Comparison of ENCODE assay signal across 8 mouse cellular contexts in the genomic region with DNA sequence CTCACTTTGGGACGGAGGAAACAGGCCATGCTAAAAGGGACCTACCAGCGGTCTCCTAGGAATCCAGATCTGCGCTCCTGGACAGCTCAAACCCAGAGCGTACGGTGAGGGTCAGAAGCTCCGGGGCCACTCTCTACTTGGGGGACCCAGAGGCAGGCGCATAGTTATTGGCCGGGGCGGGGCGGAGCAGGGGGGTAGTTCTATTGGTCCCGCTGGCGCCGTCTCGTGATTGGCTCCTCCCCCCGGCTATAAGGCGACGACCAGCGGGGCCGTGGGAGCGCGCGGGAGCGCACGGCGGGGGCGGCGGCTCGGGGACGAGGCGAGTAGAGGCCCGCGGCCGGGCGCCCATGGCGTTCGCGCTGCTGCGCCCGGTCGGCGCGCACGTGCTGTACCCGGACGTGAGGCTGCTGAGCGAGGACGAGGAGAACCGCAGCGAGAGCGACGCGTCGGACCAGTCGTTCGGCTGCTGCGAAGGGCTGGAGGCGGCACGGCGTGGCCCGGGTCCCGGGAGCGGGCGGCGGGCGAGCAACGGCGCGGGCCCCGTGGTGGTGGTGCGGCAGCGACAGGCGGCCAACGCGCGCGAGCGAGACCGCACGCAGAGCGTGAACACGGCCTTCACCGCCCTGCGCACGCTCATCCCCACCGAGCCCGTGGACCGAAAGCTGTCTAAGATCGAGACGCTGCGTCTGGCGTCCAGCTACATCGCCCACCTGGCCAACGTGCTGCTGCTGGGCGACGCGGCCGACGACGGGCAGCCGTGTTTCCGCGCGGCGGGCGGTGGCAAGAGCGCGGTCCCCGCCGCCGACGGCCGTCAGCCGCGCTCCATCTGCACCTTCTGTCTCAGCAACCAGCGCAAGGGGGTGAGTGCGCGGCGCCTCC. TPM values are rescaled to one million over a fixed set of nuclear protein-coding genes. Genes with fewer than 3 reads are reported as not detected.
DNase-seq lines count a peak whose midpoint lies in the region; ATAC-seq and TF ChIP-seq lines count a peak whose summit lies in the region.

A gene (plus strand): TSS at position 283 of the 879 bp plus-strand sequence.

- peaks cover 33% of the 10 kb centered on the region for H3K4me1 ChIP-seq in megakaryocyte, embryonic 14.5 days
- peaks cover 2% of the 10 kb centered on the region for H3K4me1 ChIP-seq in embryonic facial prominence, embryonic 11.5 days (ENCODE audit: control insufficient read depth, insufficient read depth, low read length)
- peaks cover 15% of the 10 kb centered on the region for H3K4me1 ChIP-seq in heart, embryonic 11.5 days (ENCODE audit: control insufficient read depth, insufficient read depth, low read length)
- H3K4me1 ChIP-seq in lung, postnatal 0 days (ENCODE audit: insufficient read depth, low read depth, low read length): peaks cover 10% of the 10 kb centered on the region; the same call in 1 of the 2 replicates

- H3K9ac ChIP-seq in embryonic facial prominence, embryonic 11.5 days (replicated peaks; ENCODE audit: low read length): peak within 1 kb of the TSS; percentile 32
- H3K9ac ChIP-seq in heart, embryonic 11.5 days (ENCODE audit: low read depth, low read length): peak within 1 kb of the TSS; percentile 39; the same call in 1 of the 2 replicates
- 0 out of 2 replicates have a peak within 1 kb of the TSS, but pooled peaks have one; percentile 8 for H3K9ac ChIP-seq in lung, postnatal 0 days (replicated peaks; ENCODE audit: low read depth)

- no peak within 1 kb of the TSS for H3K27ac ChIP-seq in embryonic facial prominence, embryonic 11.5 days (replicated peaks; ENCODE audit: low read depth, low read length)
- H3K27ac ChIP-seq in heart, embryonic 11.5 days (ENCODE audit: low read depth, low read length): no peak within 1 kb of the TSS
- no peak within 1 kb of the TSS for H3K27ac ChIP-seq in lung, postnatal 0 days (ENCODE audit: low read length)

- H3K4me3 ChIP-seq in megakaryocyte, embryonic 14.5 days (replicated peaks): peak within 1 kb of the TSS; percentile 91
- H3K4me3 ChIP-seq in embryonic facial prominence, embryonic 11.5 days (ENCODE audit: low read depth, low read length): peak within 1 kb of the TSS; percentile 49
- peak within 1 kb of the TSS; percentile 50 for H3K4me3 ChIP-seq in heart, embryonic 11.5 days (ENCODE audit: low read depth, low read length)
- peak within 1 kb of the TSS; percentile 44 for H3K4me3 ChIP-seq in lung, postnatal 0 days (ENCODE audit: low read depth, low read length)

- no peak for TF ChIP-seq CTCF in lung, postnatal 0 days (IDR thresholded peaks at IDR 0.05)

- WGBS in embryonic facial prominence, embryonic 11.5 days: under 1% methylated on average over 101 of the region's 118 CpGs
- WGBS in heart, embryonic 11.5 days (ENCODE audit: insufficient replicate concordance): under 1% methylated on average over 111 of the region's 118 CpGs
- 3% methylated on average over 96 of the region's 118 CpGs for WGBS in lung, postnatal 0 days

- DNase-seq in embryonic facial prominence, embryonic 11.5 days (ENCODE audit: low spot score): peak; percentile 79
- peak; percentile 62 for DNase-seq in kidney, adult 9 months
- DNase-seq in lung, postnatal 0 days (ENCODE audit: low spot score): peak; percentile 50
- peak; percentile 43 for DNase-seq in skeletal muscle tissue, adult 2 months (ENCODE audit: low read depth, low spot score)
- no peak for DNase-seq in MN1 (ENCODE audit: low spot score)

- no peaks in the 10 kb centered on the region for H3K9me3 ChIP-seq in megakaryocyte, embryonic 14.5 days
- no peaks in the 10 kb centered on the region for H3K9me3 ChIP-seq in embryonic facial prominence, embryonic 11.5 days (replicated peaks; ENCODE audit: control insufficient read depth, low read length)
- H3K9me3 ChIP-seq in heart, embryonic 11.5 days (replicated peaks; ENCODE audit: control insufficient read depth, low read length): no peaks in the 10 kb centered on the region
- H3K9me3 ChIP-seq in lung, postnatal 0 days (ENCODE audit: low read length): no peaks in the 10 kb centered on the region

- H3K36me3 ChIP-seq in megakaryocyte, embryonic 14.5 days (replicated peaks; ENCODE audit: low read length): no peaks in the 10 kb centered on the region
- H3K36me3 ChIP-seq in embryonic facial prominence, embryonic 11.5 days (replicated peaks; ENCODE audit: control insufficient read depth, insufficient read depth, low read depth, low read length): no peaks in the 10 kb centered on the region
- H3K36me3 ChIP-seq in heart, embryonic 11.5 days (ENCODE audit: control insufficient read depth, insufficient read depth, low read length): no peaks in the 10 kb centered on the region
- no peaks in the 10 kb centered on the region for H3K36me3 ChIP-seq in lung, postnatal 0 days (ENCODE audit: insufficient read depth, low read length)

- H3K4me2 ChIP-seq in embryonic facial prominence, embryonic 11.5 days (ENCODE audit: low read depth, low read length): peak within 1 kb of the TSS; percentile 93
- H3K4me2 ChIP-seq in heart, embryonic 11.5 days: peak within 1 kb of the TSS; percentile 92
- H3K4me2 ChIP-seq in lung, postnatal 0 days (replicated peaks; ENCODE audit: low read depth, low read length): peak within 1 kb of the TSS; percentile 78

- no peak for TF ChIP-seq EP300 in lung, postnatal 0 days (IDR thresholded peaks at IDR 0.05)

- H3K27me3 ChIP-seq in megakaryocyte, embryonic 14.5 days (replicated peaks): peaks cover 91% of the 10 kb centered on the region
- peaks cover 21% of the 10 kb centered on the region for H3K27me3 ChIP-seq in embryonic facial prominence, embryonic 11.5 days (ENCODE audit: control insufficient read depth, insufficient read depth, low read length)
- peaks cover 55% of the 10 kb centered on the region for H3K27me3 ChIP-seq in heart, embryonic 11.5 days (ENCODE audit: control insufficient read depth, insufficient read depth, low read length)
- H3K27me3 ChIP-seq in lung, postnatal 0 days (replicated peaks; ENCODE audit: insufficient read depth, low read length): peaks cover 20% of the 10 kb centered on the region; the same call in 1 of the 2 replicates

- ATAC-seq in megakaryocyte, adult 5-6 weeks (ENCODE audit: poor library complexity, severe bottlenecking): no peak
- peak; percentile 80 for ATAC-seq in embryonic facial prominence, embryonic 11.5 days (replicated peaks; ENCODE audit: insufficient number of reproducible peaks, low FRiP score, low TSS enrichment, low read depth)
- peak; percentile 51 for ATAC-seq in heart, embryonic 11.5 days (replicated peaks; ENCODE audit: insufficient number of reproducible peaks, low FRiP score, low TSS enrichment)
- peak; percentile 83 for ATAC-seq in lung, postnatal 0 days

RNA-seq across cellular contexts. Expression of the gene that starts here (rescaled TPM):
- 1.2 TPM in 1 of 2 replicates, not detected in the other for polyA plus RNA-seq in megakaryocyte, embryonic 14.5 days (2012; ENCODE audit: insufficient read depth, low replicate concordance)
- total RNA-seq in megakaryocyte, adult 5-6 weeks (2015): not detected in 2 replicates
- total RNA-seq in megakaryocyte, adult 5-6 weeks (2017): not detected in 2 replicates
- 11.3 and 12.2 TPM in 2 replicates for polyA plus RNA-seq in embryonic facial prominence, embryonic 11.5 days (2014; fragmentation: Nextera tagmentation; extraction: Ambion mirVana)
- polyA plus RNA-seq in heart, embryonic 11.5 days (2014; fragmentation: Nextera tagmentation; extraction: Ambion mirVana): 3.2 and 3.3 TPM in 2 replicates
- 2.0 and 3.6 TPM in 2 replicates for polyA plus RNA-seq in lung, postnatal 0 days (2015; fragmentation: Nextera tagmentation; extraction: Ambion mirVana)
